Mouse (Mus musculus): Measurements from ENCODE around the gene Egflam. TPM values are rescaled to one million over a fixed set of nuclear protein-coding genes. Genes with fewer than 3 reads are reported as not detected.

Gene Egflam
- polyA plus RNA-seq, 1 experiment from 2014 or later: 23.7 TPM

DNA sequence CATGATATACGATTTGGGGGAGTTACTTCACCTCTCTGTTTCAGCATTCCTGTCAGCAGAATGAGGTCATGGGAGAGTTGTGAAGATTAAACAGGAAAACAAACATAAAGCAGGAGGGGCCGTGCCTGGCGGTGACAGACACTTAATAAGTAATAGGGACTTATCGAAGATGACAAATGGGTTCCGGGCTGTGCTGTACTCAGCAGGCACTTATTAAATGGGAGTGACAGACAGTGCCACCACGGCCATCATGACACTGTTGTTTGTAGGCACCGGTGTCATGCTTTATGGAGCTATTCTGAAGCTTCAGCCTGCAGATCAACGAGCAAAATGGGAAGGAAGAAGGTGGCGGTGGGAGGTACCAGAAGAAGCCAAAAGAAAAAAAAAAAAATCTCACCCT lies 82.7 kb downstream of the Egflam start:
- no peaks in the 10 kb centered on the region; the same call in 1 of the 2 replicates for H3K4me1 ChIP-seq (replicated peaks; ENCODE audit: control insufficient read depth, insufficient read depth, low read length)
- ATAC-seq (replicated peaks; ENCODE audit: low FRiP score, low TSS enrichment, low read depth) (no peak), DNase-seq (ENCODE audit: low spot score) (no peak)
- no peaks in the 10 kb centered on the region for H3K27me3 ChIP-seq (replicated peaks; ENCODE audit: control insufficient read depth, insufficient read depth, low read length)
- WGBS: 70% methylated on average over 9 of the region's 9 CpGs
- no peak overlapping the region for H3K9ac ChIP-seq (ENCODE audit: low read length)
- no peak overlapping the region for H3K27ac ChIP-seq (ENCODE audit: low read depth)
- H3K9me3 ChIP-seq (ENCODE audit: control insufficient read depth, low read length): no peaks in the 10 kb centered on the region
- no peak overlapping the region for H3K4me3 ChIP-seq (ENCODE audit: low read depth, low read length)
- H3K36me3 ChIP-seq (ENCODE audit: control insufficient read depth, insufficient read depth, low read length): 0 out of 2 replicates have a peak, but pooled peaks cover 5% of the 10 kb centered on the region
- no peak overlapping the region for H3K4me2 ChIP-seq (ENCODE audit: low read length)

DNA sequence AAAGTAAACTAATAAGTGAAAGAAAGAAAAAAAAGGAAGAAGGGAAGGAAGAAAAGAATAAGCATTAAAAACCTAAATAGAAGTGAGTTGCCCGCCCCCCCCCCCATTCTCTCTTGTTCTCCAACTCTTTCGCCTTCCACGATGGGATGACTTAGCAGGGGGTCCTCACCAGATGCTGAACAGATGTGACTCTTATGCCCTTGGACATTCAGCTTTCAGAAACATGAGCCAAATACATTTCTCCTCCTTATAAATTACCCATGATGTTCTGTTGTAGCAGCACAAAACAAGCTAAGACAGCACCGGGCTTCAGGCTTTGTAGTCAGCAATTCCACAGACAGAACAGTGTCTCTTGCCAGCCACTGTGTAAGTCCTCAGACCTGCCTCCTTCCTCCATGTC lies 89.5 kb downstream of the Egflam start:
- Histone ChIP-seq H3K4me3 (ENCODE audit: low read depth, low read length) (no peak overlapping the region), H3K27me3 (replicated peaks; ENCODE audit: control insufficient read depth, insufficient read depth, low read length) (no peaks in the 10 kb centered on the region), H3K36me3 (ENCODE audit: control insufficient read depth, insufficient read depth, low read length) (no peaks in the 10 kb centered on the region), H3K4me2 (ENCODE audit: low read length) (no peak overlapping the region), H3K9ac (ENCODE audit: low read length) (no peak overlapping the region), H3K9me3 (ENCODE audit: control insufficient read depth, low read length) (no peaks in the 10 kb centered on the region), H3K4me1 (replicated peaks; ENCODE audit: control insufficient read depth, insufficient read depth, low read length) (no peaks in the 10 kb centered on the region), H3K27ac (ENCODE audit: low read depth) (no peak overlapping the region)
- DNase-seq (ENCODE audit: low spot score) (no peak), ATAC-seq (replicated peaks; ENCODE audit: low FRiP score, low TSS enrichment, low read depth) (no peak)
- WGBS: 58% methylated on average over 4 of the region's 4 CpGs

DNA sequence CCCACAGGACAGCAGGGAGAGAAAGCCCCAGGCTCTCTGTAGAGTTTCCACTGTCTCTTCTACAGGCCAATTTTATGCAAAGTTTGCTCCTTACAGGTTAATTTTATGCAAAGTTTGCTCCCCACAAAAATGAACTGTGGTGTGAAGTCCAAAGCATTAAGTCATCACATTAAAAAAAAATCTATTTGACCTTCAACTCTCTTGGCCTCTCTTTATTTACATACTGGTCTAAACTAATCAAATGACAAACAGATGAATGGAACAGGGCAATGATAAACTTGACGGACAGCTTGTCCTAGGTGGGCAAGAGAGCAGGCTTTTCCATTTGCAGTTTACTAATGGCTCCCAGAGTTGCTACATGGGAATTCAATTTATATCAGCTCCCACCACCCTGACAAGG lies 98.3 kb downstream of the Egflam start:
- 0 out of 2 replicates have a peak, but pooled peaks cover 2% of the 10 kb centered on the region for H3K9me3 ChIP-seq (ENCODE audit: control insufficient read depth, low read length)
- no peaks in the 10 kb centered on the region for H3K4me1 ChIP-seq (replicated peaks; ENCODE audit: control insufficient read depth, insufficient read depth, low read length)
- DNase-seq (ENCODE audit: low spot score) (no peak), ATAC-seq (replicated peaks; ENCODE audit: low FRiP score, low TSS enrichment, low read depth) (no peak)
- H3K4me3 ChIP-seq (ENCODE audit: low read depth, low read length): no peak overlapping the region
- H3K4me2 ChIP-seq (ENCODE audit: low read length): no peak overlapping the region
- H3K27ac ChIP-seq (ENCODE audit: low read depth): no peak overlapping the region
- no peaks in the 10 kb centered on the region for H3K27me3 ChIP-seq (replicated peaks; ENCODE audit: control insufficient read depth, insufficient read depth, low read length)
- 78% methylated on average over 1 of the region's 1 CpGs for WGBS
- H3K9ac ChIP-seq (ENCODE audit: low read length): no peak overlapping the region
- no peaks in the 10 kb centered on the region for H3K36me3 ChIP-seq (ENCODE audit: control insufficient read depth, insufficient read depth, low read length)

DNA sequence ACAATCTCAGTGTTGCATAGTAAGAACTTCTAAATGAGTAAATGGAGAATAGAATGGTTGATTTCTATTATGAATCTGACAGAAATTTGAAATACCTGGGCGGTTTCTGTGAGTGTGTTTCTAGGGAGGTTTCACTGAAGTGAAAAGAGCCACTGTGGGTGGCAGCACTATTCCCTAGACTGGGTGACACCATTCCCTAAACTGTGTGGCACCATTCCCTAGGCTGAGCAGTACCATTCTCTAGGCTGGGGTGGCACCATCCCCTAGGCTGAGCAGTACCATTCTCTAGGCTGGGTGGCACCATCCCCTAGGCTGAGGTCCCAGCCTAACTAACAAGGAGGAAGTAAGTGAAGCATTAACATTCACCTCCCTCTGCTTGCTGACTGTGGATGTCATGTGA lies 103.0 kb downstream of the Egflam start:
- Histone ChIP-seq H3K4me1 (replicated peaks; ENCODE audit: control insufficient read depth, insufficient read depth, low read length) (no peaks in the 10 kb centered on the region), H3K9me3 (ENCODE audit: control insufficient read depth, low read length) (0 out of 2 replicates have a peak, but pooled peaks cover 2% of the 10 kb centered on the region), H3K27me3 (replicated peaks; ENCODE audit: control insufficient read depth, insufficient read depth, low read length) (no peaks in the 10 kb centered on the region), H3K27ac (ENCODE audit: low read depth) (no peak overlapping the region), H3K4me2 (ENCODE audit: low read length) (no peak overlapping the region), H3K36me3 (ENCODE audit: control insufficient read depth, insufficient read depth, low read length) (no peaks in the 10 kb centered on the region), H3K9ac (ENCODE audit: low read length) (no peak overlapping the region), H3K4me3 (ENCODE audit: low read depth, low read length) (no peak overlapping the region)
- WGBS: 97% methylated on average over 1 of the region's 1 CpGs
- DNase-seq (ENCODE audit: low spot score) (no peak), ATAC-seq (replicated peaks; ENCODE audit: low FRiP score, low TSS enrichment, low read depth) (no peak)

DNA sequence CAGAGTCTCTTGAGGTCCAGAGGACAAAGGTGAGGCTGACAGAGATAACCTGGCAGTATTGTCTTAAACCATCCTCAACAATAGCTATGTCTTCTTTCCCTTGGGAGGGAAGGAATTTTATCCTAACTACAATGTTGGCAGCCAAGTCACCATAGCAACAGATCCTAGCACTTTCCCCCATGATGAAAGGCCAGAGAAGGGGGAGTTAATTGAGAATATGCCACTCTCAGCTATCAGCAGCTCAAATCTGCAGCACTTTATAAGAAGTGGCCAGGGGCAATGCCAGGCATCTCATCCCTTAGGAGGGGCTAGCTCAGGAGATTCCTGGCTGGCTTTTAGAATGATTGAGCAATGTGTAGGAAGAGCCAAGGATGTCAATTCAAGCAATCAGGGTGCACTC lies 105.3 kb downstream of the Egflam start:
- Histone ChIP-seq H3K27ac (ENCODE audit: low read depth) (no peak overlapping the region), H3K4me2 (ENCODE audit: low read length) (no peak overlapping the region), H3K36me3 (ENCODE audit: control insufficient read depth, insufficient read depth, low read length) (no peaks in the 10 kb centered on the region), H3K27me3 (replicated peaks; ENCODE audit: control insufficient read depth, insufficient read depth, low read length) (no peaks in the 10 kb centered on the region), H3K9ac (ENCODE audit: low read length) (no peak overlapping the region), H3K4me3 (ENCODE audit: low read depth, low read length) (no peak overlapping the region), H3K4me1 (replicated peaks; ENCODE audit: control insufficient read depth, insufficient read depth, low read length) (no peaks in the 10 kb centered on the region), H3K9me3 (ENCODE audit: control insufficient read depth, low read length) (0 out of 2 replicates have a peak, but pooled peaks cover 2% of the 10 kb centered on the region)
- no peak for ATAC-seq (replicated peaks; ENCODE audit: low FRiP score, low TSS enrichment, low read depth)
- DNase-seq (ENCODE audit: low spot score): no peak

- no peaks in the 10 kb centered on the region for H3K36me3 ChIP-seq (ENCODE audit: control insufficient read depth, insufficient read depth, low read length)
- ATAC-seq (replicated peaks; ENCODE audit: low FRiP score, low TSS enrichment, low read depth) (no peak), DNase-seq (ENCODE audit: low spot score) (no peak)
- no peaks in the 10 kb centered on the region for H3K4me1 ChIP-seq (replicated peaks; ENCODE audit: control insufficient read depth, insufficient read depth, low read length)
- no peak overlapping the region for H3K4me3 ChIP-seq (ENCODE audit: low read depth, low read length)
- no peaks in the 10 kb centered on the region for H3K9me3 ChIP-seq (ENCODE audit: control insufficient read depth, low read length)
- no peak overlapping the region for H3K27ac ChIP-seq (ENCODE audit: low read depth)
- 78% methylated on average over 4 of the region's 4 CpGs for WGBS
- no peaks in the 10 kb centered on the region for H3K27me3 ChIP-seq (replicated peaks; ENCODE audit: control insufficient read depth, insufficient read depth, low read length)
- no peak overlapping the region for H3K9ac ChIP-seq (ENCODE audit: low read length)
- no peak overlapping the region for H3K4me2 ChIP-seq (ENCODE audit: low read length)
These were observed 108.2 kb downstream of the Egflam start for GRCm38 (mm10) chr15:7290003-7290402.

DNA sequence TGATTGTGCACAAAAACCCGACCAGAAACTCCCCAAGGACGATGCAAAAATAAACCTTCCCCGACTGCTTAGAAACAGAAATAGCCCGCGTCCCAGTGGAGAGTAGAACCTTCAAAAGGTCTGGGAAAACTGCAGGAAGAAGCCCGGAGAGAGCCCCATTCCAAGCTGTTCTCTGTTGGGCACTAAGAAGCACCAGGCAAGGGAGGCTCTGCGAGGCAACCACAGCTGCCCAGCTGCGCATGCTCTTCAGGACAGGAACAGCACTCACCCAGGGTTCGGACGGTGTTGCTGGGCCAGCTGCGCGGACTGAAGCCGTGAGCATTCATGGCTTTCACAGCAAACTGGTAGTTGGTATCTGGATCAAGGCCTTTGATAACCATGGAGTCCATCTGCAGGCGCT lies 108.7 kb downstream of the Egflam start:
- DNase-seq (ENCODE audit: low spot score) (no peak), ATAC-seq (replicated peaks; ENCODE audit: low FRiP score, low TSS enrichment, low read depth) (no peak)
- no peak overlapping the region for H3K4me3 ChIP-seq (ENCODE audit: low read depth, low read length)
- no peaks in the 10 kb centered on the region for H3K36me3 ChIP-seq (ENCODE audit: control insufficient read depth, insufficient read depth, low read length)
- no peak overlapping the region for H3K27ac ChIP-seq (ENCODE audit: low read depth)
- no peak overlapping the region for H3K4me2 ChIP-seq (ENCODE audit: low read length)
- WGBS: 57% methylated on average over 14 of the region's 14 CpGs
- no peaks in the 10 kb centered on the region for H3K4me1 ChIP-seq (replicated peaks; ENCODE audit: control insufficient read depth, insufficient read depth, low read length)
- H3K9me3 ChIP-seq (ENCODE audit: control insufficient read depth, low read length): no peaks in the 10 kb centered on the region
- no peaks in the 10 kb centered on the region for H3K27me3 ChIP-seq (replicated peaks; ENCODE audit: control insufficient read depth, insufficient read depth, low read length)
- H3K9ac ChIP-seq (ENCODE audit: low read length): no peak overlapping the region

DNA sequence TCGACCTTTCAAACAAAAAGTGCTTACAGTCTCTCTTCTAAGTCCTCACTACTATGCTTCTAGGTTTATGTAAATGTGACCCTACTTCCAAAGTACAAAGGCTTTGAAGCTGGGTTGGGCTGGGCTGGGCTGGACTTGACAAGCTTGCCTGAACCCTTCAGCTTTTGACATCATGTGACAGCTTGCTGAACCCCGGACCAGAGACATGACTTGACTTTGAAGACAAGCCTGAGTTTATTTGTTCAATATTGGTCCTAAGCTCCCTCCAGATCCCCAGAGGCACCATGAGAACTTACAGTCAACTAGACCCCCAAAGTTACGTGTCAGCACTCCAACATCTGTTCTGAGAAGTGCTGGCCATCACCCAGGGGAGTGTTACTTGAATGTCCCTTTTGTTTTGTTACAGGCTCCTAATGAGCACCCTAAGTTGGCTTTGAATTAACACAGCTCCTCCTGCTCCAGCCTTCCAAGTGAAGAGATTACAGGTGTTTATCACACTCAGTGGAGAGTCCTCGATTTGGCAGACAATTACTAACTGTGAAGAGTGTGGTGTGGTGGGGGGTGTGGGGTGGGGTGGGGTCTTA lies 109.3 kb downstream of the Egflam start:
- no peaks in the 10 kb centered on the region for H3K36me3 ChIP-seq (ENCODE audit: control insufficient read depth, insufficient read depth, low read length)
- no peak for DNase-seq (ENCODE audit: low spot score)
- no peak overlapping the region for H3K9ac ChIP-seq (ENCODE audit: low read length)
- no peak for ATAC-seq (replicated peaks; ENCODE audit: low FRiP score, low TSS enrichment, low read depth)
- no peak overlapping the region for H3K4me3 ChIP-seq (ENCODE audit: low read depth, low read length)
- no peak overlapping the region for H3K4me2 ChIP-seq (ENCODE audit: low read length)
- whole genome bisulfite sequencing: 38% methylated on average over 4 of the region's 4 CpGs
- no peaks in the 10 kb centered on the region for H3K9me3 ChIP-seq (ENCODE audit: control insufficient read depth, low read length)
- no peaks in the 10 kb centered on the region for H3K4me1 ChIP-seq (replicated peaks; ENCODE audit: control insufficient read depth, insufficient read depth, low read length)
- no peaks in the 10 kb centered on the region for H3K27me3 ChIP-seq (replicated peaks; ENCODE audit: control insufficient read depth, insufficient read depth, low read length)
- no peak overlapping the region for H3K27ac ChIP-seq (ENCODE audit: low read depth)

- H3K4me1 ChIP-seq (replicated peaks; ENCODE audit: control insufficient read depth, insufficient read depth, low read length): no peaks in the 10 kb centered on the region
- H3K4me2 ChIP-seq (ENCODE audit: low read length): no peak overlapping the region
- no peaks in the 10 kb centered on the region for H3K27me3 ChIP-seq (replicated peaks; ENCODE audit: control insufficient read depth, insufficient read depth, low read length)
- 90% methylated on average over 3 of the region's 3 CpGs for WGBS
- no peak overlapping the region for H3K4me3 ChIP-seq (ENCODE audit: low read depth, low read length)
- DNase-seq (ENCODE audit: low spot score) (no peak), ATAC-seq (replicated peaks; ENCODE audit: low FRiP score, low TSS enrichment, low read depth) (no peak)
- no peak overlapping the region for H3K9ac ChIP-seq (ENCODE audit: low read length)
- H3K9me3 ChIP-seq (ENCODE audit: control insufficient read depth, low read length): no peaks in the 10 kb centered on the region
- H3K36me3 ChIP-seq (ENCODE audit: control insufficient read depth, insufficient read depth, low read length): no peaks in the 10 kb centered on the region
- no peak overlapping the region for H3K27ac ChIP-seq (ENCODE audit: low read depth)
These were observed 110.3 kb downstream of the Egflam start for GRCm38 (mm10) chr15:7287911-7288310.
